Mouse (Mus musculus) common myeloid progenitor, adult 5-6 weeks (primary cell): Measurements from ENCODE around the gene Dab2ip. TPM values are rescaled to one million over a fixed set of nuclear protein-coding genes. Genes with fewer than 3 reads are reported as not detected.

Experiments used
- ATAC-seq: replicated peaks from 2 replicates; pipeline ENCODE4 v1.8.0; 2016; ENCODE audit warnings: low read depth, mild to moderate bottlenecking, moderate TSS enrichment, inconsistent platforms; ENCODE audit not compliant: poor library complexity, severe bottlenecking
- total RNA-seq: library from RNA; stranded (forward); fragments of 200-1000, 187-1606 nt; gene quantifications from 2 replicates; pipeline ENCODE4 v1.2.3, GENCODE M21; 2017

Dab2ip gene
- total RNA-seq, 1 experiment from 2014 or later: 10.1 TPM

GRCm38 (mm10) chr2:35591961-35592724, 34.1 kb downstream of the Dab2ip start:
- no peak for ATAC-seq

- no peak for ATAC-seq
Observed at GRCm38 (mm10) chr2:35592725-35593392, 34.8 kb downstream of the Dab2ip start.

GRCm38 (mm10) chr2:35593889-35594288, 35.8 kb downstream of the Dab2ip start:
- ATAC-seq: no peak

- no peak for ATAC-seq
Observed at GRCm38 (mm10) chr2:35595102-35595501, 37.0 kb downstream of the Dab2ip start.

- no peak for ATAC-seq
Observed at GRCm38 (mm10) chr2:35595718-35596117, 37.7 kb downstream of the Dab2ip start.

GRCm38 (mm10) chr2:35596796-35597195, 38.7 kb downstream of the Dab2ip start:
- ATAC-seq: no peak

GRCm38 (mm10) chr2:35598819-35599218, 40.8 kb downstream of the Dab2ip start:
- no peak for ATAC-seq

GRCm38 (mm10) chr2:35601665-35602064, 43.6 kb downstream of the Dab2ip start:
- no peak for ATAC-seq

- ATAC-seq: no peak
Observed at GRCm38 (mm10) chr2:35607476-35607875, 49.4 kb downstream of the Dab2ip start.

GRCm38 (mm10) chr2:35608856-35609255, 50.8 kb downstream of the Dab2ip start:
- no peak for ATAC-seq

GRCm38 (mm10) chr2:35609317-35609716, 51.3 kb downstream of the Dab2ip start:
- peak; percentile 58 for ATAC-seq

GRCm38 (mm10) chr2:35610168-35610951, 52.3 kb downstream of the Dab2ip start:
- ATAC-seq: no peak

- ATAC-seq: no peak
Observed at GRCm38 (mm10) chr2:35610976-35611375, 52.9 kb downstream of the Dab2ip start.

GRCm38 (mm10) chr2:35611645-35612044, 53.6 kb downstream of the Dab2ip start:
- ATAC-seq: no peak

- ATAC-seq: no peak
Observed at GRCm38 (mm10) chr2:35612297-35612696, 54.2 kb downstream of the Dab2ip start.

GRCm38 (mm10) chr2:35613946-35614353, 55.9 kb downstream of the Dab2ip start:
- no peak for ATAC-seq

- no peak for ATAC-seq
Observed at GRCm38 (mm10) chr2:35614411-35614810, 56.3 kb downstream of the Dab2ip start.

- ATAC-seq: no peak
Observed at GRCm38 (mm10) chr2:35615366-35615765, 57.3 kb downstream of the Dab2ip start.

GRCm38 (mm10) chr2:35615977-35616376, 57.9 kb downstream of the Dab2ip start:
- ATAC-seq: no peak

GRCm38 (mm10) chr2:35616891-35617658, 59.0 kb downstream of the Dab2ip start:
- no peak for ATAC-seq
